Mouse (Mus musculus): Measurements from ENCODE around the gene Fkbp4.
"Not testable (repeated sequence)": the region's sequence is repeated elsewhere in the genome, so short reads cannot be mapped to it uniquely, and the experiment has no call there.

Fkbp4 gene

DNA sequence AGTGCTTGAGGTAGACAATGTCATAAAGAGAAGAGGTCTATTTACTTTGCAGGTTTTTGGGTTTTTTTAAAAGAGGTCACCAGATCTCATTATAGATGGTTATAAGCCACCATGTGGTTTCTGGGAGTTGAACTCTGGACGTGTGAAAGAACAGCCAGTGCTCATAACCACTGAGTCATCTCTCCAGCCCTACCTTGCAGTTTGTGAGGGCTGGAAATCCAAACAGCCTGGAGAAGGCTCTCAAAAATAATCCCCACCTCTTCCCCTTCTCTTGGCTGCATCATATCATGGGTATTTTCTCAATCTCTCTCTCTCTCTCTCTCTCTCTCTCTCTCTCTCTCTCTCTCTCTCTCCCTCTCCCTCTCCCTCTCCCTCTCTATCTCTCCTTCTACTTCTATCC is 47.8 kb downstream of the Fkbp4 start:
- DNase-seq = no peak

DNA sequence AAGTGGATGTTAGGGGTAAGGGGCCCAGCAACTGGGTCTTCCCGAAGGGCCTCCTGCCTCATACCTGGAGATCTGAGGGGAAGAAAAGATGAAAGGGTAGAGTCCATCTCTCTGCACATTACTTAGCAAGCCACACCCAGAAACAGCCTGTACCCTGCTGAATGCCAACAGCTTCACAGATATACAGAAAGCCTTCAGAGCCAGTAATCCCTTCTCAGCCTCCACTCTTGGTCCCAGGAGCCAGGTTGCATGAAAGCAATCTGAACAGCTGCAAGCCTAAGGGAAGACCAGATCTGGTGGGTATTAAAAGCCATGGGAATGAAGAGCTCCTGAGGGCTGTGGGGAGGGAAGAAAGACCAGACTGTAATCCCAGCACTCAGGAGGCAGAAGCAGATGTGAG is 49.3 kb downstream of the Fkbp4 start:
- no peak for DNase-seq

DNA sequence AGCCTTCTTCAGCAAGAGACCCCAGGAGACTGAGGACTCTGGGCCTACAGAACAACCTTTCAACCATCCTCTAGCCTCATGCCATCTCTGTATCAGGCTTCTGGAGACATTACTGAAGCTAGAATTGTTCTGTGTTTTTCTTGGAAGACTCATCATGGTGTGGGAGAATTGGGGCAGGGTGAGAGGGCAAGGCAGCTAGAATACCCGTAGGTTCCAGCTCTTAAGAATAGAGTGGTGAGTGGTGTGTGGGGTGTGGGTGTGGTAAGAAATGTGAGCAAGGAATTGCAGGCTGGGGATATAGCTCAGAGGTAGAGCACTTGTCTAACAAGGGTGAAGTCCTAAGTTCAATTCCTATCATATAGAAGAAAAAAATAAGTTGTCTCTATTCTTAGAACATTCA is 53.5 kb downstream of the Fkbp4 start:
- no peak for DNase-seq

DNA sequence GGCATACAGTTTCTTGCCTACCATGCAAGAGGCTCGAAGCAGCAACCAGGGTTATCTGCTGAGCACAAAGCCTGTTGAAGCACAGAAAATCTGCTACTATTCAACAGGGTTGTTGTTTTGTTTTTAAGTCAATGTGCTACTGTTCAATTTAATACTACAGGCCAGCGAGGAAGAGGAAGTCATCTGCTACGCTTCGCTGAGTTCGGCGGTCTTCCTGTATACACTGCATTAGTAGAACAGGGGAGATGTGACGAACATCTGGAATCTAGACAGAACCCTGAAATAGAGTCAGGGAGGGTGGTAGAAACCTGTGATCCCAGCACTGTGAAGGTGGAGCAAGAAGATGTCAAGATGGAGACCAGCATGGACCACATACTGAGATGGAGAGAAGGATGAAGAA is 54.7 kb downstream of the Fkbp4 start:
- DNase-seq = no peak

DNA sequence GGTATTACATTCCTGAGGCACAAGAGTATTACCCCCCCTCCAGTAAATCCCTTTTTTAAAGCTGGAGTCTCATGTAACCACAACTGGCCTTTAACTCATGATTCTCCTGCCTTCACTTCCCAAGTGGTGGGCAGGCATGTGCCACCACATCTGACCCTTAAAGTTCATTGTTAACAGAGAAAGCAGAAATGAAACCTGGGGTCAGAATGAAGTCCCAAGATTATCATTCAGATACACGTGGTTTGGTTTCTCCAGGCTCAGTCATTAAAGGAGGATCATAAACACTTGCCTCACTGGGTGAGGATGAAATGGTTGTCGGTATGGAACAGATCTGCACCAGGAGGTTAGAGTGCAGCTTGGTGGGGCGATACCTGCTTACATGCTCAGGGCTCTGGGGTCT is 57.2 kb downstream of the Fkbp4 start:
- no peak for DNase-seq

DNA sequence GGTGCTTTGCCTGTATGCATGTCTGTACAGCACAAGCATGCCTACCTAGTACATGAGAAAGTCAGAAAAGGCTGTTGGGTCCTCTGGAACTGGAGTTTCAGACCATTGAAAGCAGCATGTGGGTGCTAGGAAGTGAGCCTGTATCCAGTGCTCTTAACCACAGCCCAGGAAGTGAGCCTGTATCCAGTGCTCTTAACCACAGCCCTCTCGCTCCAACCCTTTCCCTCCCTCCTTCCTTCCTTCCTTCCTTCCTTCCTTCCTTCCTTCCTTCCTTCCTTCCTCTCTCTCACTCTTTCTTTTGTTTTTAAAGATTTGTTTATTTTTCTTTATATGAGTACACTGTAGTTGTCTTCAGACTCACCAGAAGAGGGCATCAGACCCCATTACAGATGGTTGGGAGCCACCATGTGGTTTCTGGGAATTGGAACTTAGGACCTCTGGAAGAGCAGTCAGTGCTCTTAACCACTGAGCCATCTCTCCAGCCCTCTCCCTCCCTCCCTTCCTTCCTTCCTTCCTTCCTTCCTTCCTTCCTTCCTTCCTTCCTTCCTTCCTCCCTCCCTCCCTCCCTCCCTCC is 57.8 kb downstream of the Fkbp4 start:
- DNase-seq = not testable (repeated sequence)
